Mouse (Mus musculus) erythroblast, embryonic 14.5 days (primary cell): ENCODE measurements around the gene Afmid. TPM values are rescaled to one million over a fixed set of nuclear protein-coding genes. Genes with fewer than 3 reads are reported as not detected.

Experiments used
- H3K27me3 ChIP-seq: 2 replicates; pipeline ENCODE4 v1.6.1; 2012; ENCODE audit warnings: inconsistent platforms; ENCODE audit not compliant: control insufficient read depth
- H3K36me3 ChIP-seq: 2 replicates; pipeline ENCODE4 v1.6.1; 2012; ENCODE audit warnings: mild to moderate bottlenecking, inconsistent platforms; ENCODE audit not compliant: control insufficient read depth
- H3K4me1 ChIP-seq: 2 replicates; pipeline ENCODE4 v1.6.1; 2012; ENCODE audit warnings: inconsistent platforms; ENCODE audit not compliant: control insufficient read depth
- H3K4me3 ChIP-seq: replicated peaks from 2 replicates; pipeline ENCODE3; 2012; ENCODE audit warnings: moderate library complexity, mild to moderate bottlenecking, inconsistent platforms
- H3K9me3 ChIP-seq: 2 replicates; pipeline ENCODE4 v1.6.1; 2012; ENCODE audit warnings: low read length, inconsistent platforms, mixed read lengths; ENCODE audit not compliant: control insufficient read depth
- GATA1 ChIP-seq: IDR thresholded peaks from 2 replicates; pipeline ENCODE4 v1.6.1; 2012; ENCODE audit warnings: low read length, inconsistent platforms, mixed read lengths
- TAL1 ChIP-seq: IDR thresholded peaks from 3 replicates; pipeline ENCODE4 v1.6.1; 2012; ENCODE audit warnings: low read length, inconsistent platforms, mixed read lengths
- polyA plus RNA-seq: library from polyadenylated mRNA; stranded (reverse); fragments of >175 nt; gene quantifications from 2 replicates; pipeline ENCODE4 v1.2.3, GENCODE M21; 2012

The Afmid gene
- polyA plus RNA-seq, 1 experiment, result 0.41 TPM

- Histone ChIP-seq H3K36me3 (peaks cover 8% of the 10 kb centered on the region), H3K4me1 (peaks cover 87% of the 10 kb centered on the region), H3K4me3 (peak overlapping the region; percentile 19), H3K27me3 (no peaks in the 10 kb centered on the region), H3K9me3 (no peaks in the 10 kb centered on the region)
- TF ChIP-seq GATA1 (no peak), TAL1 (peak; percentile 54)
Measured at GRCm38 (mm10) chr11:117838572-117838971, 12.8 kb downstream of the Afmid start.

DNA sequence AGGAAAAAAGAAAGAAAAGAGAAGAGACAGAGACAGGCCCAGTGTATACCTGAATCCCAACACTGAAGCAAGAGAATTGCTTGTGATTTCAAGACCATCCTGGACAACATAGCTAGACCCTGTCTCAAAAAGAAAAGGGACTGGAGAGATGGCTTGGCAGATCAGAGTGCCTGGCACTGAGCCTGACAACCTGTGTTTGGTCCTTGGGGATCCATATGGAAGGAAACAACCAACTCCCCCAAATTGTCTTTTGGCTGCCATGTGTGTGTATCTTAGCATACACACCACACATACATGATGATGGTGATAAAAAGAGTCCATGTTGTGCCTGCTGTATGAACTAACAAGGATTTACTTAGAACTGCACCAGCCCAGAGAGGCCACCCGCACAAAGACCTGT, 13.3 kb downstream of the Afmid start:
- Histone ChIP-seq H3K36me3 (peaks cover 8% of the 10 kb centered on the region), H3K4me1 (peaks cover 84% of the 10 kb centered on the region), H3K27me3 (no peaks in the 10 kb centered on the region), H3K4me3 (peak overlapping the region; percentile 19), H3K9me3 (no peaks in the 10 kb centered on the region)
- TF ChIP-seq TAL1 (no peak), GATA1 (no peak)

- peaks cover 70% of the 10 kb centered on the region for H3K4me1 ChIP-seq
- TF ChIP-seq GATA1 (no peak), TAL1 (no peak)
- H3K9me3 ChIP-seq, result no peaks in the 10 kb centered on the region
- no peak overlapping the region for H3K4me3 ChIP-seq
- H3K27me3 ChIP-seq, result no peaks in the 10 kb centered on the region
- peaks cover 2% of the 10 kb centered on the region for H3K36me3 ChIP-seq
Measured at GRCm38 (mm10) chr11:117840910-117841309, 15.2 kb downstream of the Afmid start.

DNA sequence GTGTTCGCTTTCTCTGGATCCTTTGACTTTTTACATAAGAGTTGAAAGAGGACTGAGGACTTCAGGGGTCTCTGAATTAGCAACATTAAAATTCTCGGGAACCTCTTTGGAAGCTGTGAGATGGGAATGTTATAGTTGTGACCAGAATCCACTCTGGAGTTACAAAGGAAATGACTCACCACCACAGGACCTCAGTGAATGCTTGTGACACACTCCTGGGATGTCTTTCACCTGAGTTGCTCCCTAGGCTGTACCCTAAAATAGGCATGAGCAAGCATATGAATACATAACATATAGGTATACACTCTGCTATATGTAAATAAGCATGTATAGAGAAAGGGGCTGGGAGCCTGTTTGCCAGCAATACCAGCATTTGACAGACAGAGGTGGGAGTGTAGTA, 17.7 kb downstream of the Afmid start:
- H3K4me3 ChIP-seq, result no peak overlapping the region
- peaks cover 70% of the 10 kb centered on the region for H3K4me1 ChIP-seq
- no peak for TF ChIP-seq GATA1
- no peak for TF ChIP-seq TAL1
- H3K27me3 ChIP-seq, result no peaks in the 10 kb centered on the region
- no peaks in the 10 kb centered on the region; the same call in 1 of the 2 replicates for H3K36me3 ChIP-seq
- H3K9me3 ChIP-seq, result no peaks in the 10 kb centered on the region

GRCm38 (mm10) chr11:117844997-117845396, 19.3 kb downstream of the Afmid start:
- no peak overlapping the region for H3K4me3 ChIP-seq
- H3K27me3 ChIP-seq, result no peaks in the 10 kb centered on the region
- H3K9me3 ChIP-seq, result no peaks in the 10 kb centered on the region
- H3K4me1 ChIP-seq, result peaks cover 58% of the 10 kb centered on the region
- TF ChIP-seq GATA1 (no peak), TAL1 (no peak)
- H3K36me3 ChIP-seq, result peaks cover 5% of the 10 kb centered on the region

- TF ChIP-seq GATA1, result no peak
- TF ChIP-seq TAL1, result no peak
- no peaks in the 10 kb centered on the region for H3K27me3 ChIP-seq
- H3K4me1 ChIP-seq, result peaks cover 57% of the 10 kb centered on the region
- H3K4me3 ChIP-seq, result no peak overlapping the region
- no peaks in the 10 kb centered on the region for H3K9me3 ChIP-seq
- peaks cover 12% of the 10 kb centered on the region for H3K36me3 ChIP-seq
Measured at GRCm38 (mm10) chr11:117845651-117846050, 19.9 kb downstream of the Afmid start.

DNA sequence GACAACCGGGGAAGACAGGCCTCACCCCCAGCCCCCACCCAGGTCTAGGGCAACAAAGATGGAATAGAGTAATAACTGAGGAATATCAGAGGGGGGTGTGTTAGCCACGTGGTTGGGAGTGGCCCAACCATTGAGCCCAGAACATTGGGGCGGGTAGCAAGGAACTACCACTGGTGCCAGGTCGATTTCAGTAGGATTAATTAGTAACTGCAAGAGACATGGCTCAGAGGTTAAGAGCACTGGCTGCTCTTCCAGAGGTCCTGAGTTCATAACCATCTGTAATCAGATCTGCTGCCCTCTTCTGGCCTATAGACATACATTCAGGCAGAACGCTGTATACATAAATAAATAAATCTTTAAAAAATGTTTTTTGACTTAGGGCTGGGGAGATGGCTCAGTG, 20.9 kb downstream of the Afmid start:
- H3K9me3 ChIP-seq, result no peaks in the 10 kb centered on the region
- TF ChIP-seq TAL1 (no peak), GATA1 (no peak)
- H3K4me3 ChIP-seq, result no peak overlapping the region
- H3K36me3 ChIP-seq, result peaks cover 21% of the 10 kb centered on the region
- peaks cover 54% of the 10 kb centered on the region for H3K4me1 ChIP-seq
- no peaks in the 10 kb centered on the region for H3K27me3 ChIP-seq

GRCm38 (mm10) chr11:117847593-117848215, 22.0 kb downstream of the Afmid start:
- H3K9me3 ChIP-seq, result no peaks in the 10 kb centered on the region
- no peak for TF ChIP-seq TAL1
- no peak for TF ChIP-seq GATA1
- peaks cover 54% of the 10 kb centered on the region for H3K4me1 ChIP-seq
- no peaks in the 10 kb centered on the region; the same call in 1 of the 2 replicates for H3K27me3 ChIP-seq
- peaks cover 32% of the 10 kb centered on the region for H3K36me3 ChIP-seq
- H3K4me3 ChIP-seq, result peak overlapping the region; percentile 89

DNA sequence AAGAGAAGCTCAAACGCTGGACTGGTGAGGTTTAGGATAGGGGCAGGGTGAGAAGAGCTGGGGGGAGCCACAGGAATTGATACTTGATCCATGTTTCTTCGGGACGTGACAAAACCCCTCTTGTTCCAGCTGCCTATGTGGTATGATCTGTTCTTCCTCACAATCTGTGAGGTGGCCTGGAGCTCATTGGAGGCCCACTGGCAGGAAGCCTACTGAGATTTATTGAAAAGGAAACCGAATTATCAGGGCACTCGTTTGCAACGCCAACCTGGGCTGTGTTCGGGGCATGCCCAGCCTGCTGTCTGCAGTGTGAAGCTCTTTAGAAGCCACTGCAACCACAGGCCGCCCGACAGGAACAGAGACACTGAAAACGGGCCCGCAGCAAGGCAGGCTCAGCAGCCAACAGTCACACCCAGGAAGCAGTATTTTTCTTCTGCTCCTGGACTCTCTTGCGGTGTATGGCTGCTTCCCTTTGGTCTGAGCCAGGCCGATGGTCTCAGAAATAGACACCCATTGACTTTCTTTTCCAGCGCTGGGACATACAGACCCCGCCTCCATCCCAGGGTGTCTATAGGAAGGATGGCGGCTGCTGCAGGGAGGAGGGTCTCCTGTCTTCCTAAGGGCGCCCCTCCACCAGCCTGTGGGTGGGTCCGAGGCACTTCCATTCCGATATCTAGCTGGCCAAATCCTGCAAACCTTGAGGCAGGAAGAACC, 22.7 kb downstream of the Afmid start:
- TF ChIP-seq GATA1 (no peak), TAL1 (no peak)
- peaks cover 39% of the 10 kb centered on the region for H3K36me3 ChIP-seq
- H3K27me3 ChIP-seq, result no peaks in the 10 kb centered on the region; the same call in 1 of the 2 replicates
- H3K4me1 ChIP-seq, result peaks cover 59% of the 10 kb centered on the region
- H3K4me3 ChIP-seq, result peak overlapping the region; percentile 89
- no peaks in the 10 kb centered on the region for H3K9me3 ChIP-seq
